Mouse (Mus musculus) embryonic facial prominence, embryonic 15.5 days (tissue): ENCODE measurements at regions not wholly inside any gene's neighbourhood (a gene's known extent, or its start where the extent isn't known, plus 50 kb on each side); places are given as distances from the start of the nearest gene placed in this dataset.

Experiments used
- ATAC-seq: fragments of 200-750 bp; cut with Nextera tagmentation; 2 replicates; pipeline ENCODE4 v1.8.0; 2017; ENCODE audit warnings: low read depth, moderate TSS enrichment; ENCODE audit not compliant: insufficient number of reproducible peaks, low FRiP score, low TSS enrichment
- H3K27ac ChIP-seq: fragments of 300-500 bp; sonication (generic); replicated peaks from 2 replicates; pipeline ENCODE4 v1.5.1; 2015; ENCODE audit warnings: mild to moderate bottlenecking, inconsistent platforms
- H3K27me3 ChIP-seq: fragments of 300-500 bp; sonication (generic); 2 replicates; pipeline ENCODE4 v1.6.1; 2015; ENCODE audit warnings: inconsistent platforms
- H3K36me3 ChIP-seq: fragments of 300-500 bp; sonication (generic); 2 replicates; pipeline ENCODE4 v1.6.1; 2015; ENCODE audit warnings: mild to moderate bottlenecking, inconsistent platforms
- H3K4me1 ChIP-seq: fragments of 300-500 bp; sonication (generic); 2 replicates; pipeline ENCODE4 v1.6.1; 2015; ENCODE audit warnings: inconsistent platforms
- H3K4me2 ChIP-seq: fragments of 300-500 bp; sonication (generic); replicated peaks from 2 replicates; pipeline ENCODE4 v1.6.1; 2015; ENCODE audit warnings: mild to moderate bottlenecking, inconsistent platforms
- H3K4me3 ChIP-seq: fragments of 300-500 bp; sonication (generic); replicated peaks from 2 replicates; pipeline ENCODE4 v1.5.1; 2015; ENCODE audit warnings: mild to moderate bottlenecking, inconsistent platforms
- H3K9ac ChIP-seq: fragments of 300-500 bp; sonication (generic); 2 replicates; pipeline ENCODE4 v1.6.1; 2015; ENCODE audit warnings: inconsistent platforms
- H3K9me3 ChIP-seq: fragments of 300-500 bp; sonication (generic); replicated peaks from 2 replicates; pipeline ENCODE4 v1.6.1; 2016; ENCODE audit warnings: inconsistent platforms
- WGBS: fragments of 180-500 bp; shearing (Covaris S2); methylation state at CpG from one replicate; pipeline ENCODE4 v1.1.7; 2015; 5-methylcytosine and 5-hydroxymethylcytosine counted together

GRCm38 (mm10) chr11:54195954-54196353 is 53.5 kb downstream of the Csf2 start:
- Histone ChIP-seq H3K36me3 (no peaks in the 10 kb centered on the region), H3K27ac (no peak overlapping the region), H3K9me3 (no peaks in the 10 kb centered on the region), H3K4me2 (no peak overlapping the region), H3K4me1 (peaks cover 9% of the 10 kb centered on the region), H3K4me3 (no peak overlapping the region), H3K9ac (no peak overlapping the region), H3K27me3 (no peaks in the 10 kb centered on the region)
- WGBS = 50% methylated on average over 5 of the region's 5 CpGs
- ATAC-seq = no peak

DNA sequence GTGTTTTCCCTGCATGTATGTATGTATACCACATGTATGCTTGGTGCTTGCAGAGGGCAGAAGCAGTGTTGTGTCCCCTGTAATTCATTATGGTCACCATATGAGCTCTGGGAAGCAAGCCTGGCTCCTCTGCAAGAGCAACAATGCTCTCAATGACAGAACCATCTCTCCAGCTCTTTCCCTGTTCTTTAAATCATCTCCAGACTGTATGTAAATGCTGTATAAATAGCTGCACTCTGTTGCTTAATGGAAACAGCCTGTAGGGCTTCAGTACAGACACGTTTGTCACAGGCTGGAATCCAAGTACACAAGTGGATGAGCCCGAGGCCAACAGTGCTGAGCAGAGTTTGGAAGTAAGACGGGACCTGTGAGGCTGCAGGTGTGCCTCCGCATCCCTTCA is 54.7 kb downstream of the Csf2 start:
- peak; percentile 83 for ATAC-seq
- H3K9me3 ChIP-seq = no peaks in the 10 kb centered on the region
- no peak overlapping the region for H3K9ac ChIP-seq
- WGBS = 22% methylated on average over 4 of the region's 4 CpGs
- no peak overlapping the region for H3K27ac ChIP-seq
- H3K36me3 ChIP-seq = no peaks in the 10 kb centered on the region
- no peaks in the 10 kb centered on the region for H3K27me3 ChIP-seq
- H3K4me1 ChIP-seq = peaks cover 9% of the 10 kb centered on the region
- H3K4me3 ChIP-seq = no peak overlapping the region
- no peak overlapping the region for H3K4me2 ChIP-seq

DNA sequence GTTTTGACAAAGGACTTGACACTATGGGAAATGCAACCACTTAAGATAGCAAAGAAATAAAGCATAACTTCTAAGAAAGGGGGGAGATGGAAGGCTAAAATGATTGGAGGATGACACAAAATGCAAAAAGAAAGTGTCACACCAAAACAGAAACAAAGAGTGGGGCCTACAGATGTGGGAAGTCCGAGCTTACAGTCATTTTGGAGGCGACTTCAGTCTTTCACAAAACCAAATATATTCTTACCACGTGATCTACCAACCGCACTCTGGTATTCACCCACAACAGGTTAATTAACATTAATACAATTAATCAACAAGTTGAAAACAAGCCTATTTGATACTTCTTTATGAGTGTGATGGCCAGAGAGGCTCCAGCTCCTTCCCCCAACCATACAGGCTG is 57.2 kb downstream of the Csf2 start:
- Histone ChIP-seq H3K27me3 (no peaks in the 10 kb centered on the region), H3K4me3 (no peak overlapping the region), H3K36me3 (no peaks in the 10 kb centered on the region), H3K9ac (no peak overlapping the region), H3K9me3 (no peaks in the 10 kb centered on the region), H3K27ac (no peak overlapping the region), H3K4me1 (peaks cover 9% of the 10 kb centered on the region), H3K4me2 (no peak overlapping the region)
- no peak for ATAC-seq
- WGBS = 88% methylated on average over 4 of the region's 4 CpGs

DNA sequence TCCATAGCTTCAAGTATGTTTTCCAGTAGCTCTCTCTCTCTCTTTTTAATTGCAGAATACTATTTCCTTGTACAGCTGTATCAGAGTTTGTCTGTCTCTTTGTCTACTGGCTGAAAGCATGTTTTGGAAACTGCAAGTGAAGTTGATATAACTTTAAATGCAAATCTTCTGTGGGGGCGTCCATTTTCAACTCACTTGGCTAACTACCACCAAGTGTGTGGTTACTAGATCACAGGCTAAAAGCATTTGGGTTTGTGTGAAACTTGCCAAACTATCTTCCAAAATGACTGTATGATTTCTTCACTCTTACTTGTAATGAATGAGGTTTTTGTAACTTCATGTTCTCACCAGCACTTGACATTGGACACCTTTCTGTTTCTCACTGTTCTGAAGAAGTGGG is 61.6 kb downstream of the Csf2 start:
- Histone ChIP-seq H3K4me3 (no peak overlapping the region), H3K4me2 (no peak overlapping the region), H3K27ac (no peak overlapping the region), H3K9ac (no peak overlapping the region), H3K9me3 (no peaks in the 10 kb centered on the region), H3K27me3 (no peaks in the 10 kb centered on the region), H3K4me1 (no peaks in the 10 kb centered on the region), H3K36me3 (no peaks in the 10 kb centered on the region)
- 68% methylated on average over 1 of the region's 1 CpGs for WGBS
- ATAC-seq = no peak

DNA sequence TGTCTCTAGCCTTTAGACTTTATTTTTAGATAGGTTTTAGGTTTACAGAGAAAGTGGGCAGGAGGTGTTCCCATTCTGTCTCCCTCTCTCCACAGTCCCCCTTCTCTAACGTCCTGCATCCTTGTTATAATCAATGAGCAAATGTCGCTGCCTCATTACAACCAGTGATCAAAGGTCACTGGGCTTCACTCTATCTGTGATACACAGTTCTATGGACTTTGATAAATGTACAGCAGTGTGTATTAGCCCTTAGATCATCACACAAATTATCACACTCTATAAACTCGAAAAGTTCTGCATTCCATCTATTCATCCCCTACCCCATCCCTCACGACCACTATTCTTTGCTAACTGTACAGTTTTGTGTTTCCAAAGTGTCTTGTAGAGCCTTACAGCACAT is 62.1 kb downstream of the Csf2 start:
- H3K4me3 ChIP-seq = no peak overlapping the region
- H3K9me3 ChIP-seq = no peaks in the 10 kb centered on the region
- H3K9ac ChIP-seq = no peak overlapping the region
- no peaks in the 10 kb centered on the region for H3K4me1 ChIP-seq
- WGBS = 75% methylated on average over 4 of the region's 4 CpGs
- no peaks in the 10 kb centered on the region for H3K27me3 ChIP-seq
- H3K4me2 ChIP-seq = no peak overlapping the region
- no peaks in the 10 kb centered on the region for H3K36me3 ChIP-seq
- no peak overlapping the region for H3K27ac ChIP-seq
- ATAC-seq = no peak

GRCm38 (mm10) chr11:54185710-54186325 is 63.6 kb downstream of the Csf2 start:
- Histone ChIP-seq H3K4me3 (no peak overlapping the region), H3K27me3 (no peaks in the 10 kb centered on the region), H3K9me3 (no peaks in the 10 kb centered on the region), H3K27ac (no peak overlapping the region), H3K4me1 (no peaks in the 10 kb centered on the region), H3K4me2 (no peak overlapping the region), H3K9ac (no peak overlapping the region), H3K36me3 (no peaks in the 10 kb centered on the region)
- no peak for ATAC-seq
- WGBS = 89% methylated on average over 6 of the region's 6 CpGs

GRCm38 (mm10) chr11:54181696-54182323 is 67.7 kb downstream of the Csf2 start:
- Histone ChIP-seq H3K27me3 (no peaks in the 10 kb centered on the region), H3K9me3 (no peaks in the 10 kb centered on the region), H3K27ac (no peak overlapping the region), H3K36me3 (no peaks in the 10 kb centered on the region), H3K4me2 (no peak overlapping the region), H3K4me3 (no peak overlapping the region), H3K4me1 (no peaks in the 10 kb centered on the region), H3K9ac (no peak overlapping the region)
- 62% methylated on average over 9 of the region's 9 CpGs for WGBS
- ATAC-seq = no peak
